Mouse (Mus musculus) ES-Bruce4 (cell line): ENCODE data around the gene Abcc3. TPM values are rescaled to one million over a fixed set of nuclear protein-coding genes. Genes with fewer than 3 reads are reported as not detected.

Source experiments
- H3K27ac ChIP-seq: 2 replicates; pipeline ENCODE4 v1.5.1; 2012; ENCODE audit warnings: low read length, inconsistent platforms; ENCODE audit not compliant: insufficient read depth
- H3K27me3 ChIP-seq: 2 replicates; pipeline ENCODE4 v1.6.1; 2012; ENCODE audit warnings: mild to moderate bottlenecking, low read length, inconsistent platforms; ENCODE audit not compliant: control insufficient read depth, poor library complexity, insufficient read depth, severe bottlenecking
- H3K36me3 ChIP-seq: 2 replicates; pipeline ENCODE4 v1.6.1; 2012; ENCODE audit warnings: inconsistent platforms, mild to moderate bottlenecking, low read length, moderate library complexity; ENCODE audit not compliant: control insufficient read depth, poor library complexity, insufficient read depth, severe bottlenecking
- H3K4me1 ChIP-seq: one replicate; pipeline ENCODE4 v1.8.1; 2011; ENCODE audit warnings: low read length; ENCODE audit not compliant: control insufficient read depth, insufficient read depth
- H3K4me3 ChIP-seq: 2 replicates; pipeline ENCODE4 v1.5.1; 2011; ENCODE audit warnings: low read depth, mild to moderate bottlenecking, low read length
- H3K9ac ChIP-seq: 2 replicates; pipeline ENCODE4 v1.6.1; 2012; ENCODE audit warnings: low read depth, mild to moderate bottlenecking, inconsistent platforms; ENCODE audit not compliant: poor library complexity, severe bottlenecking
- H3K9me3 ChIP-seq: replicated peaks from 2 replicates; pipeline ENCODE4 v1.6.1; 2012; ENCODE audit warnings: mild to moderate bottlenecking, low read length, inconsistent platforms; ENCODE audit not compliant: control insufficient read depth, poor library complexity, insufficient read depth, severe bottlenecking
- CTCF ChIP-seq: IDR thresholded peaks from one replicate; pipeline ENCODE4 v1.8.1; 2011; ENCODE audit warnings: low read depth, low read length
- EP300 ChIP-seq: IDR thresholded peaks from 2 replicates; pipeline ENCODE4 v1.6.1; 2011; ENCODE audit warnings: low read depth, low read length; ENCODE audit not compliant: insufficient read depth
- POLR2A ChIP-seq: IDR thresholded peaks from one replicate; pipeline ENCODE4 v1.8.1; 2011; ENCODE audit warnings: low read length; ENCODE audit not compliant: insufficient read depth
- polyA plus RNA-seq: library from polyadenylated mRNA; stranded (reverse); fragments of >200 nt; gene quantifications from 2 replicates; pipeline ENCODE4 v1.2.4, GENCODE M21; 2011; ENCODE audit warnings: low read depth; ENCODE audit not compliant: missing spikeins, insufficient read depth, insufficient read length

The Abcc3 gene
- polyA plus RNA-seq, 1 experiment = 0.24 TPM

DNA sequence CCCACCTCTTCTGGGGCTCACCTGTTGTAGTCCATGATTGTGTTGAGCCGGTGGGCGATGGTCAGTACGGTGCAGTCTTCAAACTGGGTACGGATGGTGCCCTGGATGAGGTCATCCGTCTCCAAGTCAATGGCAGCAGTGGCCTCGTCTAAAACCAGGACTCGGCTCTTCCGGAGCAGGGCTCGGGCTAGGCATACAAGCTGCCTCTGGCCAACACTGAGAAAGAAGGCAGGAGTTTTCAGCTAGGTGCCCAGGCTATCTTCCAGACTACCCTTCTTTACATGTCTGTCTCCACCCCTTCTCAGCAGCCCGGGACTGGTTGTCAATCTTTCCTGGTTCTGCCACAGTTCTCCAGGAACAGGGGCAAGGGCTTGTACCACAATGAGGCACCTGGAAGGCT lies 46.9 kb downstream of the Abcc3 start:
- no peak overlapping the region for H3K27ac ChIP-seq
- no peaks in the 10 kb centered on the region for H3K27me3 ChIP-seq
- TF ChIP-seq EP300 = no peak
- TF ChIP-seq POLR2A = no peak
- TF ChIP-seq CTCF = no peak
- no peaks in the 10 kb centered on the region for H3K4me1 ChIP-seq
- no peaks in the 10 kb centered on the region for H3K36me3 ChIP-seq
- H3K4me3 ChIP-seq = no peak overlapping the region
- no peak overlapping the region for H3K9ac ChIP-seq
- no peaks in the 10 kb centered on the region for H3K9me3 ChIP-seq

DNA sequence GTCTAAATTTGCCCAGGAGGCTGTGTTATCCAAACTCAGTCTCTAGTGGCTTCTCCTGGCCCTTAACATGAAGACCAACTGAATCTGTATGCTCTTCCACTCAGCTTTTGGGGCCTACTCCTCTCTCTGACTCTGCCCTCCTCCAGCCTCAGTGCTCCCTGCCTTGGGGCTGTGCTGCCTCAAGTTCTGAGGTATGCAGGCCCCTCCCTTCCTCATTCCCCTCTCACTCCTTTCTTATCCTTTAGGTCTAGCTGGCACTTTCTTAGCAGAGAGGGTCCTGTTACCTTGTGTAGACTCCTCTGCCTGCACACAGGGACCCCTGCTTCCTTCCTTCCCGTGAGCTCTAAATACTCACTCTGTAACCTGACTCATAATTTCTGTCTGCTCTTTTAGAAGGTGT lies 48.3 kb downstream of the Abcc3 start:
- no peak overlapping the region for H3K9ac ChIP-seq

DNA sequence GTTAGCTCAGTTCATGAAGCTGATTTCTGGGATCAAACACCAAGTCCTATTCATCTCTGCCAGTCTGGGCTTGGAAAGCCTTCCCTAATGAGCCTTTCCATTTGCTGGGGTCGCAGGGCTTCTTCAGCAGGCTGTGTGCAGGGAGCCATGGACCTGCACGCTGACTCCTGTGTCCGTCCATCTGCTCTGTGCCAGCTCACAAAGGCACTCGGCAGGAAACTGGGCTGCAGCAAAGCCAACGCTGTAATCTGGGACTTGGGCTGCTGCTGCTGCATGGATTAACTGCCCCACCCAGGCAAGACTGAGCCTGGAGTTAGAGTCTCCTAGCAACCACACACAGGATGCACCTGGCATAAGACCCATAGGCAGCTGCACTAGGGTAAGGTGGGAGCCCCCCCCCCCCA lies 48.8 kb downstream of the Abcc3 start:
- H3K9me3 ChIP-seq = no peaks in the 10 kb centered on the region
- H3K9ac ChIP-seq = no peak overlapping the region
- H3K4me3 ChIP-seq = no peak overlapping the region
- no peak overlapping the region for H3K27ac ChIP-seq
- no peaks in the 10 kb centered on the region for H3K4me1 ChIP-seq
- TF ChIP-seq CTCF (no peak), POLR2A (no peak), EP300 (no peak)
- 0 out of 2 replicates have a peak, but pooled peaks cover 3% of the 10 kb centered on the region for H3K36me3 ChIP-seq
- no peaks in the 10 kb centered on the region for H3K27me3 ChIP-seq

More for the DNA sequence above, 48.3 kb downstream of the Abcc3 start:
- no peaks in the 10 kb centered on the region for H3K36me3 ChIP-seq
- H3K27me3 ChIP-seq = no peaks in the 10 kb centered on the region
- TF ChIP-seq CTCF = no peak
- no peak for TF ChIP-seq EP300
- no peak for TF ChIP-seq POLR2A
- no peak overlapping the region for H3K27ac ChIP-seq
- no peaks in the 10 kb centered on the region for H3K9me3 ChIP-seq
- no peaks in the 10 kb centered on the region for H3K4me1 ChIP-seq
- no peak overlapping the region for H3K4me3 ChIP-seq

DNA sequence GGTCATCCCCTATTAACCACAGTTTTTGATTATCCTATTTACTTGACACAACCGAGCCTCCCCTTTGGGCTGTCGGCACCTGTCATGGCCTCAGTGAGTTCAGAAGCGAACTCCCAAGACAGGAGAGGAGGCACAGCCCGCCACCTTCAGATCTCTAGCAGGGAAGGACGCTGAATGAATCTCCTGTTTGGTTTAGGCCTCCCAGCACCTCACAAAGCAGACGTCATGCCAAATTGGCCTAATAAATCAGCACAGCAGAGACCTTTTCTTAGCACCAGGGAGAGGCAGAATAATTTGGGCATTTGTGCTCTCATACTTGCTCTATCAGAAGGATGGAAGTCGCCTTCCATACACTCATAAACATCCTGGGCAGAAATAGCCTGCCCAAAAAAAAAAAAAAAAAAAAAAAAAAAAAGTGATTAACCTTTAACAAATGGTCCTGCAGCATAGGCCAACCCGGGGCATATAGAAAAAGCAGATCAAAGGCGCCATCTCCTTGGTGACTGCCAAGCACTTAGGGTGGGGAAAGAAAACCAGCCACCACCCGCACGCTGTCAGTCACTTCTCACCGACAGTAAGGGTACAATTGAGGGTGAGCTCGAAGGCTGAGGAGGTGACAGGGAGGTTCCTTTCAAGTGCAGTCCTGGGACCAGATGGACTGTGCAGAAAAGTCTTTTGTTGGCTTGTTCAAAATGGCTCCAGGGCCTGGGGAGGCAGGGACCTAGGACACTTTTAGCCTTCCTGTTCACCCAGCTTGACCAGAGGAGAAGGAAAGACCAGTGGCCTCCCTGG lies 50.5 kb downstream of the Abcc3 start:
- Histone ChIP-seq H3K36me3 (peaks cover 9% of the 10 kb centered on the region; the same call in 1 of the 2 replicates), H3K27ac (no peak overlapping the region), H3K9ac (no peak overlapping the region), H3K27me3 (no peaks in the 10 kb centered on the region), H3K4me1 (no peaks in the 10 kb centered on the region), H3K4me3 (no peak overlapping the region), H3K9me3 (no peaks in the 10 kb centered on the region)
- TF ChIP-seq CTCF (no peak), POLR2A (no peak), EP300 (no peak)

DNA sequence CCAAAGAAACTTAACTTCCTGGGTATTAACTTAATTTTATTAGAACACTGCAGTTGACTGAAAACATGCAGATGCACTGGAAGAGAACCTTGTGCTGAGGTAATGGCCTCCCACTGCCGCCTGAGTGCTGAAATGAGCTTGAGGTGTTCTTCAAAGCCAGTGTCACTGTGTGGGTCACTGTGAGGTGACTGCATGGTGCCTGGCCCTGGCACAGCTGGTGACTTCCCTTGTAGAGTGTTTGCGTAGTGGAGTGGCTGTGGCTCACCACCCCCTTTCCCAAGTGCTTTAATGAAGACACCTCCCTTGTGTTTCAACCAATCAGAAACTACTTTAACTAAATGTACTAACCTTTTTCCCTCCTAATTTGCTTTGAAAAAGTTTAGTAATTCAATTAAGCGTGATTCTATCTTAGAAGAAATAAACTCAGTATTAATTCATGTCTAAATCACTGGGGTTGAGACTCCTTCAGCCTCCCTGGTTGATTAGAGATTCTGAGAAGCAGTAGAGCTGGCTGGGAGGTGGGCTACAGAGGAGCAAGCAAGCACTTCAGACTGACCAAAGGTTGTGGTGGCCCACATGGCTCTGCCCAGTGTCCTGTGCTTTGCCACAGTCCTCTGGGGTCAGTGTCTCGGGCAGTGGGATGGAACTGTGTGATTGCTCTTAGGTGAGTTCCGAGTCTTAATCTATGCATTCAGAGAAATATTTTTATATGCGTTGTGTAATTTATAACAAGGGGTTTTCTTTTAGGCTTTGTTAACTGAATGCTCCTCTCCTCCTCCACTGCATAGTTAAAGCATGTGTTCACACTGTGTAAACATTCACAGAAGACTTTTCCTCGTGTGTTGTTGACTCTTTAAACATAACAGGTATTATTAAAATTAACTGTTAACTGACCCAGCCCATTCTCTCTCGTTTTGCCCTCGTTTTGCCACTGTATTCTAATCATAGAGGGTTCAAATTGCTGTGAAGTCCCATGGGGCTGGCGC lies 51.6 kb downstream of the Abcc3 start:
- H3K9ac ChIP-seq = no peak overlapping the region
- no peak overlapping the region for H3K4me3 ChIP-seq
- no peaks in the 10 kb centered on the region for H3K9me3 ChIP-seq
- H3K27ac ChIP-seq = no peak overlapping the region
- no peaks in the 10 kb centered on the region for H3K4me1 ChIP-seq
- H3K36me3 ChIP-seq = peaks cover 9% of the 10 kb centered on the region; the same call in 1 of the 2 replicates
- H3K27me3 ChIP-seq = no peaks in the 10 kb centered on the region
- no peak for TF ChIP-seq EP300
- TF ChIP-seq POLR2A = no peak
- no peak for TF ChIP-seq CTCF
